ENCODE assay signal across 8 mouse cellular contexts in genomic region chr11:117568606-117568991, GRCm38 (mm10).
DNase-seq lines count a peak whose midpoint lies in the region; ATAC-seq lines count a peak whose summit lies in the region.

No protein-coding gene starts in this region.

- H3K4me1 ChIP-seq in forebrain, embryonic 10.5 days = peaks cover 36% of the 10 kb centered on the region
- no peaks in the 10 kb centered on the region for H3K4me1 ChIP-seq in forebrain, embryonic 11.5 days (replicated peaks; ENCODE audit: control insufficient read depth, insufficient read depth, low read length)
- H3K4me1 ChIP-seq in heart, embryonic 13.5 days = peaks cover 15% of the 10 kb centered on the region
- H3K4me1 ChIP-seq in midbrain, embryonic 13.5 days (replicated peaks) = peaks cover 12% of the 10 kb centered on the region; the same call in 1 of the 2 replicates

- no peaks in the 10 kb centered on the region for H3K36me3 ChIP-seq in forebrain, embryonic 10.5 days (replicated peaks)
- H3K36me3 ChIP-seq in forebrain, embryonic 11.5 days (ENCODE audit: control insufficient read depth, insufficient read depth, low read length) = no peaks in the 10 kb centered on the region
- H3K36me3 ChIP-seq in heart, embryonic 13.5 days = no peaks in the 10 kb centered on the region
- H3K36me3 ChIP-seq in midbrain, embryonic 13.5 days = no peaks in the 10 kb centered on the region

- peaks cover 4% of the 10 kb centered on the region; the same call in 1 of the 2 replicates for H3K9me3 ChIP-seq in forebrain, embryonic 10.5 days
- no peaks in the 10 kb centered on the region for H3K9me3 ChIP-seq in forebrain, embryonic 11.5 days (ENCODE audit: control insufficient read depth, low read length)
- no peaks in the 10 kb centered on the region for H3K9me3 ChIP-seq in heart, embryonic 13.5 days
- no peaks in the 10 kb centered on the region for H3K9me3 ChIP-seq in midbrain, embryonic 13.5 days

- H3K4me2 ChIP-seq in forebrain, embryonic 11.5 days (ENCODE audit: low read depth, low read length, severe bottlenecking) = no peak overlapping the region
- no peak overlapping the region for H3K4me2 ChIP-seq in heart, embryonic 13.5 days
- H3K4me2 ChIP-seq in midbrain, embryonic 13.5 days (replicated peaks) = no peak overlapping the region

- no peak overlapping the region for H3K9ac ChIP-seq in forebrain, embryonic 11.5 days (ENCODE audit: low read length)
- H3K9ac ChIP-seq in heart, embryonic 13.5 days = no peak overlapping the region
- no peak overlapping the region for H3K9ac ChIP-seq in midbrain, embryonic 13.5 days (replicated peaks)

- no peak overlapping the region for H3K4me3 ChIP-seq in forebrain, embryonic 10.5 days
- H3K4me3 ChIP-seq in forebrain, embryonic 11.5 days (ENCODE audit: low read depth, low read length) = no peak overlapping the region
- no peak overlapping the region for H3K4me3 ChIP-seq in heart, embryonic 13.5 days
- H3K4me3 ChIP-seq in midbrain, embryonic 13.5 days (replicated peaks) = no peak overlapping the region

- no peak for ATAC-seq in forebrain, embryonic 11.5 days (replicated peaks; ENCODE audit: low FRiP score)
- ATAC-seq in heart, embryonic 13.5 days (ENCODE audit: extremely low read depth, insufficient number of reproducible peaks, low FRiP score, low TSS enrichment) = no peak
- ATAC-seq in midbrain, embryonic 13.5 days = no peak

- WGBS in forebrain, embryonic 10.5 days = 82% methylated on average over 9 of the region's 9 CpGs
- 70% methylated on average over 9 of the region's 9 CpGs for WGBS in forebrain, embryonic 11.5 days
- 54% methylated on average over 9 of the region's 9 CpGs for WGBS in heart, embryonic 13.5 days
- WGBS in midbrain, embryonic 13.5 days = 77% methylated on average over 9 of the region's 9 CpGs

- no peaks in the 10 kb centered on the region for H3K27me3 ChIP-seq in forebrain, embryonic 10.5 days (ENCODE audit: poor library complexity, severe bottlenecking)
- no peaks in the 10 kb centered on the region for H3K27me3 ChIP-seq in forebrain, embryonic 11.5 days (ENCODE audit: control insufficient read depth, insufficient read depth, low read length)
- no peaks in the 10 kb centered on the region for H3K27me3 ChIP-seq in heart, embryonic 13.5 days (replicated peaks)
- H3K27me3 ChIP-seq in midbrain, embryonic 13.5 days = no peaks in the 10 kb centered on the region

- H3K27ac ChIP-seq in forebrain, embryonic 10.5 days = peak overlapping the region; percentile 56; the same call in 1 of the 2 replicates
- no peak overlapping the region for H3K27ac ChIP-seq in forebrain, embryonic 11.5 days (ENCODE audit: low read depth, low read length)
- H3K27ac ChIP-seq in heart, embryonic 13.5 days (replicated peaks) = peak overlapping the region; percentile 62; the same call in 1 of the 2 replicates
- no peak overlapping the region for H3K27ac ChIP-seq in midbrain, embryonic 13.5 days

- no peak for DNase-seq in forebrain, embryonic 10.5 days (ENCODE audit: extremely low spot score, low spot score)
- no peak for DNase-seq in forebrain, embryonic 11.5 days (ENCODE audit: low spot score)
- peak; percentile 67 to 71 for DNase-seq in cerebellum, adult 18-20 months
- DNase-seq in lung, postnatal 36 days = peak; percentile 86
- DNase-seq in spleen, adult 18-20 months = no peak
- DNase-seq in T-cell, adult 2 months (ENCODE audit: low spot score) = no peak

Comparison
In these comparisons a context has a peak if more than half of its experiments do, and no peak if none do; other contexts are left out.
1. H3K27ac ChIP-seq: peak in forebrain, embryonic 10.5 days (single experiment) and heart, embryonic 13.5 days (single experiment); none in forebrain, embryonic 11.5 days (single experiment) and midbrain, embryonic 13.5 days (single experiment).
2. DNase-seq: peak in cerebellum, adult 18-20 months (2 of 2) and lung, postnatal 36 days (single experiment); none in forebrain, embryonic 10.5 days (single experiment), forebrain, embryonic 11.5 days (single experiment), spleen, adult 18-20 months (0 of 2) and T-cell, adult 2 months (single experiment).